Mouse (Mus musculus) myocyte (in vitro differentiated cells): Measurements from ENCODE around the gene Theg.

ENCODE experiments used
- CEBPB ChIP-seq: IDR thresholded peaks from 2 replicates; pipeline ENCODE4 v1.6.1; 2011; ENCODE audit warnings: mild to moderate bottlenecking, moderate library complexity; ENCODE audit not compliant: poor library complexity, insufficient read depth, severe bottlenecking
- E2F4 ChIP-seq: IDR thresholded peaks from one replicate; pipeline ENCODE4 v1.6.1; 2011; ENCODE audit warnings: mild to moderate bottlenecking, control low read depth, moderate library complexity; ENCODE audit not compliant: insufficient read depth
- MAX ChIP-seq: IDR thresholded peaks from one replicate; pipeline ENCODE4 v1.6.1; 2011; ENCODE audit warnings: low read depth, mild to moderate bottlenecking, control low read depth
- MYOD1 ChIP-seq, 3 experiments: IDR thresholded peaks; one replicate each; pipeline ENCODE4 v1.6.1; 2011; ENCODE audit warnings: control low read depth in 2 of 3, low read depth in 2 of 3, mild to moderate bottlenecking in 2 of 3, moderate library complexity in 1 of 3; ENCODE audit not compliant: insufficient read length in 2 of 3, control insufficient read depth in 1 of 3
- MYOG ChIP-seq, 3 experiments: IDR thresholded peaks; one replicate each; pipeline ENCODE4 v1.6.1; 2011; ENCODE audit warnings: control low read depth in 2 of 3, low read depth in 2 of 3, mild to moderate bottlenecking in 2 of 3; ENCODE audit not compliant: insufficient read length in 2 of 3, control insufficient read depth in 1 of 3, insufficient read depth in 1 of 3
- POLR2A ChIP-seq: IDR thresholded peaks from one replicate; pipeline ENCODE4 v1.6.1; 2011; ENCODE audit warnings: low read depth, mild to moderate bottlenecking, control low read depth, moderate library complexity; ENCODE audit not compliant: insufficient read length
- POLR2AphosphoS2 ChIP-seq: IDR thresholded peaks from one replicate; pipeline ENCODE4 v1.6.1; 2011; ENCODE audit warnings: low read depth, control low read depth; ENCODE audit not compliant: insufficient read length
- SRF ChIP-seq: IDR thresholded peaks from one replicate; pipeline ENCODE4 v1.6.1; 2011; ENCODE audit warnings: low read depth; ENCODE audit not compliant: control insufficient read depth, insufficient read length
- TCF12 ChIP-seq: IDR thresholded peaks from one replicate; pipeline ENCODE4 v1.6.1; 2011; ENCODE audit warnings: mild to moderate bottlenecking, control low read depth; ENCODE audit not compliant: poor library complexity, insufficient read depth, severe bottlenecking
- TCF3 ChIP-seq: IDR thresholded peaks from one replicate; pipeline ENCODE4 v1.6.1; 2011; ENCODE audit warnings: low read depth, control low read depth; ENCODE audit not compliant: insufficient read length
- USF1 ChIP-seq: IDR thresholded peaks from one replicate; pipeline ENCODE4 v1.6.1; 2011; ENCODE audit warnings: low read depth, mild to moderate bottlenecking, control low read depth, moderate library complexity

GRCm38 (mm10) chr10:79541522-79541921 is 45.6 kb downstream of the Theg start:
- TF ChIP-seq MAX = no peak
- TF ChIP-seq POLR2A = no peak
- TF ChIP-seq MYOG (IDR thresholded peaks at IDR 0.05; ENCODE audit: control insufficient read depth in 1 of 3, insufficient read depth in 1 of 3, insufficient read length in 2 of 3, low read depth in 2 of 3) = no peak
- no peak for TF ChIP-seq E2F4
- TF ChIP-seq POLR2AphosphoS2 = no peak
- TF ChIP-seq SRF = no peak
- TF ChIP-seq TCF12 = no peak
- no peak for TF ChIP-seq TCF3
- TF ChIP-seq CEBPB = no peak
- no peak for TF ChIP-seq MYOD1 (IDR thresholded peaks at IDR 0.05; ENCODE audit: control insufficient read depth in 1 of 3, insufficient read length in 2 of 3, low read depth in 2 of 3)
- no peak for TF ChIP-seq USF1
